Mouse (Mus musculus): ENCODE data around the gene Dnajb11. TPM values are rescaled to one million over a fixed set of nuclear protein-coding genes. Genes with fewer than 3 reads are reported as not detected.
A peak's percentile ranks its signal among the peaks of the same experiment; 100 is the strongest.

Dnajb11 gene
- polyA plus RNA-seq, 1 experiment from 2014 or later: 108 TPM

GRCm38 (mm10) chr16:22909290-22909689 lies 51.6 kb downstream of the Dnajb11 start:
- H3K27me3 ChIP-seq (replicated peaks; ENCODE audit: control insufficient read depth, insufficient read depth, low read length): no peaks in the 10 kb centered on the region
- DNase-seq (ENCODE audit: low spot score) (no peak), ATAC-seq (ENCODE audit: low read depth) (no peak)
- no peaks in the 10 kb centered on the region for H3K36me3 ChIP-seq (ENCODE audit: control insufficient read depth, insufficient read depth, low read length)
- H3K9me3 ChIP-seq (ENCODE audit: control insufficient read depth, low read length): no peaks in the 10 kb centered on the region
- H3K4me1 ChIP-seq (ENCODE audit: control insufficient read depth, insufficient read depth, low read length): no peaks in the 10 kb centered on the region
- no peak overlapping the region for H3K4me2 ChIP-seq (ENCODE audit: low read depth, low read length)
- H3K4me3 ChIP-seq (ENCODE audit: low read depth, low read length): no peak overlapping the region
- no peak overlapping the region for H3K27ac ChIP-seq (replicated peaks; ENCODE audit: low read depth, low read length)
- no peak overlapping the region for H3K9ac ChIP-seq (ENCODE audit: low read depth, low read length)
- WGBS: 91% methylated on average over 6 of the region's 6 CpGs

DNA sequence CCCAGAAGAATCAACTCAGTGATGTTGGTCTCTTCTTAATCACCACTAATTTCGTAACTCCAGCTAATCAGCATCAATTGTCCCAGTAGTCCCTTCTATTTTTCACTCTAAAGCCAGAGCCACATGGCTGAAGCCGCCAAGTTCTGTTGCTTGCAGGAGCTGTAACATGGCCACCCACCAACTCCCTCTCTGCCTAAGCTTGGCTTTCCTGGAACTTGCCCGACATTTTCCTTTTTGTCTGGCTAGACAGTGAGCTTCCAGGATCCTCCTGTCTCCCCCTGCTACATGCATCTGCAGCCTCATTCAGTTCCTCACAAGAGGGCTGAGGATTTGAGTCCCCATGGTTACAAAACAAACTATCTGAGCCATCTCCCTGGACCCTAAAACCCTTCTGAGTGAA lies 54.3 kb downstream of the Dnajb11 start:
- Histone ChIP-seq H3K27ac (replicated peaks; ENCODE audit: low read depth, low read length) (no peak overlapping the region), H3K36me3 (ENCODE audit: control insufficient read depth, insufficient read depth, low read length) (no peaks in the 10 kb centered on the region), H3K4me3 (ENCODE audit: low read depth, low read length) (no peak overlapping the region), H3K27me3 (replicated peaks; ENCODE audit: control insufficient read depth, insufficient read depth, low read length) (no peaks in the 10 kb centered on the region), H3K9me3 (ENCODE audit: control insufficient read depth, low read length) (0 out of 2 replicates have a peak, but pooled peaks cover 4% of the 10 kb centered on the region), H3K4me2 (ENCODE audit: low read depth, low read length) (no peak overlapping the region), H3K4me1 (ENCODE audit: control insufficient read depth, insufficient read depth, low read length) (no peaks in the 10 kb centered on the region), H3K9ac (ENCODE audit: low read depth, low read length) (no peak overlapping the region)
- no peak for ATAC-seq (ENCODE audit: low read depth)
- 68% methylated on average over 3 of the region's 3 CpGs for WGBS
- DNase-seq (ENCODE audit: low spot score): no peak

DNA sequence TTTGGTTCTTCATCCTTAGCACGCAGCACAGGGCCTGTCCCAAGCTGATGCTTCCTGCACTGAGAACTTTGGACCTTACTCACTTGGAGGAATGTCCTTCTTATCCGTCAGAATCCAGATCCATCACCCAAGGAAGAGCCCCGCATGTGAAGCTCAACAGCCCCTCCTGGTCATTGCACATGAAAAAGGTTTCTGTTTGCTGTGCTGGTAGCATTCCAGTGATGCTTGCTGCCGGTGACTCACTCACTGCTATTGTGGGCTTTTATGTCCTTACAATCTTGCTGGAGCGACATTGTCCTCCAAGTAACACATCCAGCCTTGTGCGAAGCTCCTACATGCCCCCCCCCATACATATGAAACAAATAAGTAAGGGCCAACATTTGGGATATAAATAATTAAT lies 55.2 kb downstream of the Dnajb11 start:
- H3K4me2 ChIP-seq (ENCODE audit: low read depth, low read length): no peak overlapping the region
- DNase-seq (ENCODE audit: low spot score) (no peak), ATAC-seq (ENCODE audit: low read depth) (no peak)
- no peak overlapping the region for H3K4me3 ChIP-seq (ENCODE audit: low read depth, low read length)
- H3K9ac ChIP-seq (ENCODE audit: low read depth, low read length): no peak overlapping the region
- no peak overlapping the region for H3K27ac ChIP-seq (replicated peaks; ENCODE audit: low read depth, low read length)
- H3K36me3 ChIP-seq (ENCODE audit: control insufficient read depth, insufficient read depth, low read length): no peaks in the 10 kb centered on the region
- H3K9me3 ChIP-seq (ENCODE audit: control insufficient read depth, low read length): 0 out of 2 replicates have a peak, but pooled peaks cover 4% of the 10 kb centered on the region
- no peaks in the 10 kb centered on the region for H3K27me3 ChIP-seq (replicated peaks; ENCODE audit: control insufficient read depth, insufficient read depth, low read length)
- no peaks in the 10 kb centered on the region for H3K4me1 ChIP-seq (ENCODE audit: control insufficient read depth, insufficient read depth, low read length)
- 82% methylated on average over 6 of the region's 6 CpGs for WGBS

GRCm38 (mm10) chr16:22914276-22914675 lies 56.6 kb downstream of the Dnajb11 start:
- Histone ChIP-seq H3K4me3 (ENCODE audit: low read depth, low read length) (no peak overlapping the region), H3K27me3 (replicated peaks; ENCODE audit: control insufficient read depth, insufficient read depth, low read length) (no peaks in the 10 kb centered on the region), H3K4me2 (ENCODE audit: low read depth, low read length) (no peak overlapping the region), H3K9ac (ENCODE audit: low read depth, low read length) (no peak overlapping the region), H3K9me3 (ENCODE audit: control insufficient read depth, low read length) (0 out of 2 replicates have a peak, but pooled peaks cover 4% of the 10 kb centered on the region), H3K4me1 (ENCODE audit: control insufficient read depth, insufficient read depth, low read length) (no peaks in the 10 kb centered on the region), H3K27ac (replicated peaks; ENCODE audit: low read depth, low read length) (no peak overlapping the region), H3K36me3 (ENCODE audit: control insufficient read depth, insufficient read depth, low read length) (no peaks in the 10 kb centered on the region)
- DNase-seq (ENCODE audit: low spot score) (no peak), ATAC-seq (ENCODE audit: low read depth) (no peak)

GRCm38 (mm10) chr16:22918034-22918433 lies 60.4 kb downstream of the Dnajb11 start, which contains the start of gene Fetub:
Fetub (plus strand) TSS chr16:22918334.
- no peaks in the 10 kb centered on the region for H3K36me3 ChIP-seq (ENCODE audit: control insufficient read depth, insufficient read depth, low read length)
- no peak within 1 kb of the TSS for H3K9ac ChIP-seq (ENCODE audit: low read depth, low read length)
- ATAC-seq (ENCODE audit: low read depth) (no peak; the same call in 1 of the 2 replicates), DNase-seq (ENCODE audit: low spot score) (no peak)
- H3K27ac ChIP-seq (replicated peaks; ENCODE audit: low read depth, low read length): no peak within 1 kb of the TSS
- WGBS: 93% methylated on average over 5 of the region's 5 CpGs
- 0 out of 2 replicates have a peak, but pooled peaks cover 4% of the 10 kb centered on the region for H3K9me3 ChIP-seq (ENCODE audit: control insufficient read depth, low read length)
- no peaks in the 10 kb centered on the region for H3K4me1 ChIP-seq (ENCODE audit: control insufficient read depth, insufficient read depth, low read length)
- peak within 1 kb of the TSS; percentile 18; the same call in 1 of the 2 replicates for H3K4me2 ChIP-seq (ENCODE audit: low read depth, low read length)
- no peaks in the 10 kb centered on the region for H3K27me3 ChIP-seq (replicated peaks; ENCODE audit: control insufficient read depth, insufficient read depth, low read length)
- H3K4me3 ChIP-seq (ENCODE audit: low read depth, low read length): no peak within 1 kb of the TSS

DNA sequence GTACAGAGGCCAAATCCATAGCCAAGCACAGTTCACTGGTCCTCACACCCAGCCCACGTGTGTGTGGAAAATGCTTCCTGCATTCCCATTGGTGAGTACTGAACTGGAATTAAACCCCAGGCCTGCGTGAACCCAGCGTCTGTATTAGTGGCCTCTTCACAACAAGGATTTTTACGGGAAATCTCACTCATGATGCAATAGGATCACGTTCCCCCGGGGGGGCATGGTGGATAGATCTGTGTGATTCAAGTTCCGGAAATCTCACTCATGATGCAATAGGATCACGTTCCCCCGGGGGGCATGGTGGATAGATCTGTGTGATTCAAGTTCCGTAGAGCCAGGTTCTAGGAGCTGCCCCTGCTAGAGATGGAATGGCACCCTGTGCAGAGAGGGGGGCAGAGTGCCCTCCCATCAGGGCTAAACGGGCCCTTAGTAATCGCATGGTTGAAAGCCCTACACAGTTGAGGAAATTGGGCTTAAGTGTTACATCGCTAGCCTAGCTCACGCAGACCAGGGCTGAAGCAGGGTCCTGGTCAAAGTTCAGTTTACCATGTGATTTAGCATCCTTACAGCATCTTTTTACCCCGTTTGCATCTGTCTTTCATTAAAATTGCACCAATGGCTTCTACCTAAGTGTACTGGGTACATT lies 61.1 kb downstream of the Dnajb11 start:
- Histone ChIP-seq H3K9ac (ENCODE audit: low read depth, low read length) (no peak overlapping the region), H3K9me3 (ENCODE audit: control insufficient read depth, low read length) (0 out of 2 replicates have a peak, but pooled peaks cover 4% of the 10 kb centered on the region), H3K4me3 (ENCODE audit: low read depth, low read length) (no peak overlapping the region), H3K36me3 (ENCODE audit: control insufficient read depth, insufficient read depth, low read length) (no peaks in the 10 kb centered on the region), H3K27ac (replicated peaks; ENCODE audit: low read depth, low read length) (no peak overlapping the region), H3K4me1 (ENCODE audit: control insufficient read depth, insufficient read depth, low read length) (no peaks in the 10 kb centered on the region), H3K27me3 (replicated peaks; ENCODE audit: control insufficient read depth, insufficient read depth, low read length) (no peaks in the 10 kb centered on the region), H3K4me2 (ENCODE audit: low read depth, low read length) (peak overlapping the region; percentile 18; the same call in 1 of the 2 replicates)
- DNase-seq (ENCODE audit: low spot score) (peak; percentile 27), ATAC-seq (ENCODE audit: low read depth) (0 out of 2 replicates have a peak, but pooled peaks have one; percentile 53)
- WGBS: 41% methylated on average over 15 of the region's 15 CpGs

GRCm38 (mm10) chr16:22919971-22920854 lies 62.6 kb downstream of the Dnajb11 start:
- Histone ChIP-seq H3K4me3 (ENCODE audit: low read depth, low read length) (no peak overlapping the region), H3K36me3 (ENCODE audit: control insufficient read depth, insufficient read depth, low read length) (no peaks in the 10 kb centered on the region), H3K9ac (ENCODE audit: low read depth, low read length) (no peak overlapping the region), H3K9me3 (ENCODE audit: control insufficient read depth, low read length) (0 out of 2 replicates have a peak, but pooled peaks cover 4% of the 10 kb centered on the region), H3K27me3 (replicated peaks; ENCODE audit: control insufficient read depth, insufficient read depth, low read length) (no peaks in the 10 kb centered on the region), H3K4me2 (ENCODE audit: low read depth, low read length) (no peak overlapping the region), H3K4me1 (ENCODE audit: control insufficient read depth, insufficient read depth, low read length) (no peaks in the 10 kb centered on the region), H3K27ac (replicated peaks; ENCODE audit: low read depth, low read length) (no peak overlapping the region)
- ATAC-seq (ENCODE audit: low read depth) (peak; percentile 93), DNase-seq (ENCODE audit: low spot score) (peak; percentile 83)
- 44% methylated on average over 18 of the region's 18 CpGs for WGBS

- no peaks in the 10 kb centered on the region for H3K4me1 ChIP-seq (ENCODE audit: control insufficient read depth, insufficient read depth, low read length)
- no peak for ATAC-seq (ENCODE audit: low read depth)
- no peak for DNase-seq (ENCODE audit: low spot score)
Observed at GRCm38 (mm10) chr16:22921761-22922160, 64.1 kb downstream of the Dnajb11 start.

More at GRCm38 (mm10) chr16:22921761-22922160, 64.1 kb downstream of the Dnajb11 start:
- no peak overlapping the region for H3K9ac ChIP-seq (ENCODE audit: low read depth, low read length)
- no peaks in the 10 kb centered on the region for H3K9me3 ChIP-seq (ENCODE audit: control insufficient read depth, low read length)
- H3K27me3 ChIP-seq (replicated peaks; ENCODE audit: control insufficient read depth, insufficient read depth, low read length): no peaks in the 10 kb centered on the region
- no peaks in the 10 kb centered on the region for H3K36me3 ChIP-seq (ENCODE audit: control insufficient read depth, insufficient read depth, low read length)
- H3K4me2 ChIP-seq (ENCODE audit: low read depth, low read length): no peak overlapping the region
- no peak overlapping the region for H3K27ac ChIP-seq (replicated peaks; ENCODE audit: low read depth, low read length)
- WGBS: 89% methylated on average over 5 of the region's 5 CpGs
- no peak overlapping the region for H3K4me3 ChIP-seq (ENCODE audit: low read depth, low read length)
